In the genomic region with DNA sequence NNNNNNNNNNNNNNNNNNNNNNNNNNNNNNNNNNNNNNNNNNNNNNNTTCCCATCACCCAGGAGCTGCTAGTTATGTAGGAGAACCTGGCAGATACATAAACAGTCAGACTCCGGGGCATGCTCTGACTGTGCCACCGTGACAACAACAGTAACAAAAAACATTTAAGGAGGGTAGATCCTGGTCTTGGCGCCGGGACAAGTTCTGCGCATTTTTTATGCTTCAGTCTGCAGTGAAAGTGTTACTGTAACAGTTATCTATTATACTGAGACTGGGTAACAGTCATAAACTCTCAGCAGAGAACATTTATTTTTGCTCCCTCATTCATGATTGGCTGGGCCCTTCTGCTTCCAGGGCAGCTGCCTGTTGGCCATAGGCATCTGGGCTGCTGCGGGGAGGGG, we compare ENCODE assay signal across 12 mouse cellular contexts. TPM values are rescaled to one million over a fixed set of nuclear protein-coding genes. Genes with fewer than 3 reads are reported as not detected.
A peak's percentile ranks its signal among the peaks of the same experiment; 100 is the strongest.
DNase-seq lines count a peak whose midpoint lies in the region; ATAC-seq and TF ChIP-seq lines count a peak whose summit lies in the region.
"Had no signal": no experiment of that assay in that cellular context is flagged by ENCODE, and none has a peak within 500 bp of the region (broad histone marks: within the 10 kb centered on the region; RNA-seq: fewer than 3 reads in every experiment).

No protein-coding gene starts in this region.

- no peak overlapping the region for H3K9ac ChIP-seq in embryonic facial prominence, embryonic 14.5 days (ENCODE audit: low read depth, low read length)
- no peak overlapping the region for H3K9ac ChIP-seq in limb, embryonic 15.5 days
- H3K9ac ChIP-seq: liver, embryonic 15.5 days had no signal

- no peaks in the 10 kb centered on the region for H3K27me3 ChIP-seq in heart, embryonic 10.5 days (ENCODE audit: insufficient read depth, poor library complexity, severe bottlenecking)
- H3K27me3 ChIP-seq in embryonic facial prominence, embryonic 14.5 days (replicated peaks; ENCODE audit: control insufficient read depth, insufficient read depth, low read length) = no peaks in the 10 kb centered on the region
- no peaks in the 10 kb centered on the region for H3K27me3 ChIP-seq in limb, embryonic 15.5 days
- H3K27me3 ChIP-seq: liver, embryonic 15.5 days had no signal

- WGBS in heart, embryonic 10.5 days = 63% methylated on average over 6 of the region's 6 CpGs
- 38% methylated on average over 6 of the region's 6 CpGs for WGBS in embryonic facial prominence, embryonic 14.5 days
- WGBS in limb, embryonic 15.5 days = 32% methylated on average over 6 of the region's 6 CpGs

- H3K4me1 ChIP-seq in heart, embryonic 10.5 days = peaks cover 45% of the 10 kb centered on the region
- peaks cover 8% of the 10 kb centered on the region for H3K4me1 ChIP-seq in embryonic facial prominence, embryonic 14.5 days (ENCODE audit: control insufficient read depth, insufficient read depth, low read length)
- H3K4me1 ChIP-seq in limb, embryonic 15.5 days = peaks cover 18% of the 10 kb centered on the region

- no peak overlapping the region; the same call in 1 of the 2 replicates for H3K27ac ChIP-seq in heart, embryonic 10.5 days
- H3K27ac ChIP-seq in embryonic facial prominence, embryonic 14.5 days (replicated peaks; ENCODE audit: low read depth, low read length) = no peak overlapping the region
- H3K27ac ChIP-seq in limb, embryonic 15.5 days = no peak overlapping the region
- H3K27ac ChIP-seq in left cerebral cortex, adult 2 months = no peak overlapping the region
- H3K27ac ChIP-seq: liver, embryonic 15.5 days had no signal

- H3K36me3 ChIP-seq in heart, embryonic 10.5 days = no peaks in the 10 kb centered on the region
- H3K36me3 ChIP-seq in embryonic facial prominence, embryonic 14.5 days (ENCODE audit: control insufficient read depth, insufficient read depth, low read length) = no peaks in the 10 kb centered on the region
- H3K36me3 ChIP-seq in limb, embryonic 15.5 days = no peaks in the 10 kb centered on the region
- H3K36me3 ChIP-seq: liver, embryonic 15.5 days had no signal

- TF ChIP-seq CTCF in left cerebral cortex, adult 2 months (IDR thresholded peaks at IDR 0.05) = no peak

- intact Hi-C loops in left cerebral cortex, adult 2 months (cut with DNase I) = no loop called here

- H3K4me3 ChIP-seq in heart, embryonic 10.5 days = no peak overlapping the region
- no peak overlapping the region for H3K4me3 ChIP-seq in embryonic facial prominence, embryonic 14.5 days (ENCODE audit: low read depth, low read length)
- H3K4me3 ChIP-seq in limb, embryonic 15.5 days = no peak overlapping the region
- no peak overlapping the region for H3K4me3 ChIP-seq in left cerebral cortex, adult 2 months
- H3K4me3 ChIP-seq: liver, embryonic 15.5 days had no signal

- 0 out of 2 replicates have a peak overlapping the region, but pooled peaks have one; percentile 18 for H3K4me2 ChIP-seq in embryonic facial prominence, embryonic 14.5 days (ENCODE audit: low read depth, low read length)
- H3K4me2 ChIP-seq in limb, embryonic 15.5 days = peak overlapping the region; percentile 24
- H3K4me2 ChIP-seq: liver, embryonic 15.5 days had no signal

- no peaks in the 10 kb centered on the region for H3K9me3 ChIP-seq in heart, embryonic 10.5 days
- no peaks in the 10 kb centered on the region for H3K9me3 ChIP-seq in embryonic facial prominence, embryonic 14.5 days (ENCODE audit: control insufficient read depth, low read length)
- no peaks in the 10 kb centered on the region for H3K9me3 ChIP-seq in limb, embryonic 15.5 days
- H3K9me3 ChIP-seq: liver, embryonic 15.5 days had no signal

- DNase-seq in heart, adult 11 months = peak; percentile 83
- no peak for DNase-seq in heart, embryonic 10.5 days (ENCODE audit: low spot score)
- peak; percentile 18 for DNase-seq in kidney, adult 9 months
- DNase-seq in kidney, postnatal 4 days = no peak
- DNase-seq in embryonic facial prominence, embryonic 14.5 days (ENCODE audit: low spot score) = peak; percentile 37
- no peak for DNase-seq in left cerebral cortex, adult 2 months (ENCODE audit: extremely low spot score in 1 of 2, low spot score in 2 of 2)
- no peak for DNase-seq in cerebellum, postnatal 4 days (ENCODE audit: low spot score in 2 of 2)
- DNase-seq: B cell, adult 2 months; cerebellum, postnatal 36 days; right cerebral cortex, postnatal 14 days had no signal

- ATAC-seq in embryonic facial prominence, embryonic 14.5 days (ENCODE audit: low read depth) = no peak
- ATAC-seq in limb, embryonic 15.5 days (ENCODE audit: insufficient number of reproducible peaks, low FRiP score, low TSS enrichment, low read depth) = no peak

RNA-seq across cellular contexts. Expression of gene Dhx15, which starts 27.9 kb away (rescaled TPM):
- 114 and 139 TPM in 2 replicates for polyA plus RNA-seq in heart, embryonic 10.5 days (2016; fragmentation: Nextera tagmentation; extraction: Ambion mirVana)
- 76.3 and 81.4 TPM in 2 replicates for polyA plus RNA-seq in embryonic facial prominence, embryonic 14.5 days (2014; fragmentation: Nextera tagmentation; extraction: Ambion mirVana)
- 134 and 139 TPM in 2 replicates for polyA plus RNA-seq in limb, embryonic 15.5 days (2015; fragmentation: Nextera tagmentation; extraction: Ambion mirVana)
- total RNA-seq in left cerebral cortex, adult 2 months (2021) = 10 to 100 TPM; 87.9 to 93.0 TPM

Comparison
In these comparisons a context has a peak if more than half of its experiments do, and no peak if none do; other contexts are left out.
1. DNase-seq: peak in heart, adult 11 months (single experiment), kidney, adult 9 months (single experiment) and embryonic facial prominence, embryonic 14.5 days (single experiment); none in heart, embryonic 10.5 days (single experiment), kidney, postnatal 4 days (0 of 2), left cerebral cortex, adult 2 months (0 of 2) and cerebellum, postnatal 4 days (0 of 2).